ENCODE assay signal across 24 mouse cellular contexts in genomic region chr13:17297462-17298005, GRCm38 (mm10).
DNase-seq lines count a peak whose midpoint lies in the region; ATAC-seq lines count a peak whose summit lies in the region.
"Had no signal": no experiment of that assay in that cellular context is flagged by ENCODE, and none has a peak within 500 bp of the region (broad histone marks: within the 10 kb centered on the region; RNA-seq: fewer than 3 reads in every experiment).

No protein-coding gene starts in this region.

- no peaks in the 10 kb centered on the region for H3K36me3 ChIP-seq in heart, embryonic 13.5 days
- no peaks in the 10 kb centered on the region for H3K36me3 ChIP-seq in embryonic facial prominence, embryonic 14.5 days (ENCODE audit: control insufficient read depth, insufficient read depth, low read length)
- H3K36me3 ChIP-seq in limb, embryonic 13.5 days = no peaks in the 10 kb centered on the region
- H3K36me3 ChIP-seq: hindbrain, embryonic 13.5 days; kidney, embryonic 15.5 days; liver, embryonic 13.5 days; neural tube, embryonic 15.5 days had no signal

- 52% methylated on average over 1 of the region's 1 CpGs for WGBS in heart, embryonic 13.5 days
- 35% methylated on average over 1 of the region's 1 CpGs for WGBS in embryonic facial prominence, embryonic 14.5 days
- WGBS in limb, embryonic 13.5 days = 17% methylated on average over 1 of the region's 1 CpGs

- no peak for ATAC-seq in heart, embryonic 13.5 days (ENCODE audit: extremely low read depth, insufficient number of reproducible peaks, low FRiP score, low TSS enrichment)
- peak; percentile 37; the same call in 1 of the 2 replicates for ATAC-seq in embryonic facial prominence, embryonic 14.5 days (ENCODE audit: low read depth)
- ATAC-seq in limb, embryonic 13.5 days (ENCODE audit: low FRiP score, low read depth) = peak; percentile 77

- H3K9ac ChIP-seq in heart, embryonic 13.5 days = no peak overlapping the region
- no peak overlapping the region for H3K9ac ChIP-seq in embryonic facial prominence, embryonic 14.5 days (ENCODE audit: low read depth, low read length)
- no peak overlapping the region for H3K9ac ChIP-seq in limb, embryonic 13.5 days
- H3K9ac ChIP-seq: hindbrain, embryonic 13.5 days; kidney, embryonic 15.5 days; liver, embryonic 13.5 days; neural tube, embryonic 15.5 days had no signal

- H3K4me3 ChIP-seq in heart, embryonic 13.5 days = no peak overlapping the region
- H3K4me3 ChIP-seq in embryonic facial prominence, embryonic 14.5 days (ENCODE audit: low read depth, low read length) = no peak overlapping the region
- no peak overlapping the region for H3K4me3 ChIP-seq in limb, embryonic 13.5 days
- H3K4me3 ChIP-seq: erythroblast, embryonic 14.5 days; hindbrain, embryonic 13.5 days; kidney, embryonic 15.5 days; left cerebral cortex, adult 2 months; liver, embryonic 13.5 days; neural tube, embryonic 15.5 days had no signal

- no peak for DNase-seq in heart, adult 9 months (ENCODE audit: low spot score in 2 of 2)
- peak; percentile 4 for DNase-seq in brain, adult 2 months (ENCODE audit: low read depth, low spot score)
- peak; percentile 51 for DNase-seq in embryonic facial prominence, embryonic 14.5 days (ENCODE audit: low spot score)
- no peak for DNase-seq in neural tube, embryonic 10.5 days (ENCODE audit: extremely low spot score, low spot score)
- no peak for DNase-seq in urinary bladder, postnatal 36 days (ENCODE audit: low spot score in 2 of 2)
- DNase-seq: adrenal gland, adult 2 months; cerebellum, adult 9-11 months; gastrocnemius, postnatal 14 days; heart, adult 18-20 months; kidney, adult 11 months; kidney, postnatal 4 days; layer of hippocampus, adult 9-11 months; liver, embryonic 13.5 days; lung, adult 2 months; thymus, adult 2 months; thymus, postnatal 4 days had no signal

- H3K4me1 ChIP-seq in heart, embryonic 13.5 days = peaks cover 8% of the 10 kb centered on the region
- peaks cover 8% of the 10 kb centered on the region; the same call in 1 of the 2 replicates for H3K4me1 ChIP-seq in embryonic facial prominence, embryonic 14.5 days (ENCODE audit: control insufficient read depth, insufficient read depth, low read length)
- peaks cover 25% of the 10 kb centered on the region for H3K4me1 ChIP-seq in limb, embryonic 13.5 days
- H3K4me1 ChIP-seq: hindbrain, embryonic 13.5 days; liver, embryonic 13.5 days; neural tube, embryonic 15.5 days had no signal

- H3K27me3 ChIP-seq in heart, embryonic 13.5 days (replicated peaks) = no peaks in the 10 kb centered on the region
- H3K27me3 ChIP-seq in embryonic facial prominence, embryonic 14.5 days (replicated peaks; ENCODE audit: control insufficient read depth, insufficient read depth, low read length) = no peaks in the 10 kb centered on the region
- H3K27me3 ChIP-seq in limb, embryonic 13.5 days = no peaks in the 10 kb centered on the region
- H3K27me3 ChIP-seq: hindbrain, embryonic 13.5 days; kidney, embryonic 15.5 days; liver, embryonic 13.5 days; neural tube, embryonic 15.5 days had no signal

- H3K4me2 ChIP-seq in heart, embryonic 13.5 days = no peak overlapping the region
- no peak overlapping the region for H3K4me2 ChIP-seq in embryonic facial prominence, embryonic 14.5 days (ENCODE audit: low read depth, low read length)
- H3K4me2 ChIP-seq in limb, embryonic 13.5 days (replicated peaks) = no peak overlapping the region
- H3K4me2 ChIP-seq: hindbrain, embryonic 13.5 days; kidney, embryonic 15.5 days; liver, embryonic 13.5 days; midbrain, embryonic 11.5 days; neural tube, embryonic 15.5 days had no signal

- H3K27ac ChIP-seq in heart, embryonic 13.5 days (replicated peaks) = 0 out of 2 replicates have a peak overlapping the region, but pooled peaks have one; percentile 16
- H3K27ac ChIP-seq in embryonic facial prominence, embryonic 14.5 days (replicated peaks; ENCODE audit: low read depth, low read length) = no peak overlapping the region
- H3K27ac ChIP-seq in limb, embryonic 13.5 days = peak overlapping the region; percentile 58; the same call in 1 of the 2 replicates
- H3K27ac ChIP-seq: hindbrain, embryonic 13.5 days; kidney, embryonic 15.5 days; left cerebral cortex, adult 2 months; liver, embryonic 13.5 days; neural tube, embryonic 15.5 days had no signal

- H3K9me3 ChIP-seq in heart, embryonic 13.5 days = no peaks in the 10 kb centered on the region
- no peaks in the 10 kb centered on the region for H3K9me3 ChIP-seq in embryonic facial prominence, embryonic 14.5 days (ENCODE audit: control insufficient read depth, low read length)
- no peaks in the 10 kb centered on the region for H3K9me3 ChIP-seq in limb, embryonic 13.5 days
- H3K9me3 ChIP-seq: hindbrain, embryonic 13.5 days; kidney, embryonic 15.5 days; liver, embryonic 13.5 days; neural tube, embryonic 15.5 days had no signal

Comparison
In these comparisons a context has a peak if more than half of its experiments do, and no peak if none do; other contexts are left out.
1. DNase-seq: peak in brain, adult 2 months (single experiment) and embryonic facial prominence, embryonic 14.5 days (single experiment); none in heart, adult 9 months (0 of 2), neural tube, embryonic 10.5 days (single experiment) and urinary bladder, postnatal 36 days (0 of 2).